Mouse (Mus musculus) hindbrain, embryonic 11.5 days (tissue): ENCODE results near the gene E030018B13Rik. TPM values are rescaled to one million over a fixed set of nuclear protein-coding genes. Genes with fewer than 3 reads are reported as not detected.

ENCODE experiments used
- ATAC-seq: fragments of 200-750 bp; cut with Nextera tagmentation; 2 replicates; pipeline ENCODE4 v1.8.0; 2017; ENCODE audit warnings: mild to moderate bottlenecking, moderate TSS enrichment, moderate library complexity; ENCODE audit not compliant: low FRiP score
- DNase-seq: peaks from one replicate; pipeline ENCODE4 v3.0.0-alpha.2; 2015; ENCODE audit warnings: low spot score
- H3K27ac ChIP-seq: fragments of 300-500 bp; sonication (generic); 2 replicates; pipeline ENCODE4 v1.5.1; 2014; ENCODE audit warnings: mild to moderate bottlenecking, low read depth, low read length
- H3K27me3 ChIP-seq: fragments of 300-500 bp; sonication (generic); 2 replicates; pipeline ENCODE4 v1.6.1; 2014; ENCODE audit warnings: mild to moderate bottlenecking, low read length, moderate library complexity, mixed read lengths; ENCODE audit not compliant: control insufficient read depth, insufficient read depth
- H3K36me3 ChIP-seq: fragments of 300-500 bp; sonication (generic); 2 replicates; pipeline ENCODE4 v1.6.1; 2014; ENCODE audit warnings: mild to moderate bottlenecking, low read length, moderate library complexity, mixed read lengths; ENCODE audit not compliant: control insufficient read depth, insufficient read depth
- H3K4me1 ChIP-seq: fragments of 300-500 bp; sonication (generic); replicated peaks from 2 replicates; pipeline ENCODE4 v1.6.1; 2014; ENCODE audit warnings: low read length, mixed read lengths; ENCODE audit not compliant: control insufficient read depth, insufficient read depth
- H3K4me2 ChIP-seq: fragments of 300-500 bp; sonication (generic); replicated peaks from 2 replicates; pipeline ENCODE4 v1.6.1; 2014; ENCODE audit warnings: mild to moderate bottlenecking, low read depth, low read length
- H3K4me3 ChIP-seq: fragments of 300-500 bp; sonication (generic); 2 replicates; pipeline ENCODE4 v1.5.1; 2014; ENCODE audit warnings: low read depth, low read length
- H3K9ac ChIP-seq: fragments of 300-500 bp; sonication (generic); 2 replicates; pipeline ENCODE4 v1.6.1; 2014; ENCODE audit warnings: low read depth, low read length
- H3K9me3 ChIP-seq: fragments of 300-500 bp; sonication (generic); 2 replicates; pipeline ENCODE4 v1.6.1; 2016; ENCODE audit warnings: low read length; ENCODE audit not compliant: control insufficient read depth
- WGBS: fragments of 180-500 bp; shearing (Covaris S2); extraction: QIAGEN DNeasy Blood & Tissue Kit; methylation state at CpG from one replicate; pipeline ENCODE4 v1.1.7; 2014; 5-methylcytosine and 5-hydroxymethylcytosine counted together
- polyA plus RNA-seq: library from polyadenylated mRNA; unstranded; fragments of >200 nt; fragmentation: Nextera tagmentation; extraction: Ambion mirVana; gene quantifications from 2 replicates; pipeline ENCODE4 v1.2.1, GENCODE M21; 2014

E030018B13Rik gene
- polyA plus RNA-seq, 1 experiment from 2014 or later = 0.28 TPM

DNA sequence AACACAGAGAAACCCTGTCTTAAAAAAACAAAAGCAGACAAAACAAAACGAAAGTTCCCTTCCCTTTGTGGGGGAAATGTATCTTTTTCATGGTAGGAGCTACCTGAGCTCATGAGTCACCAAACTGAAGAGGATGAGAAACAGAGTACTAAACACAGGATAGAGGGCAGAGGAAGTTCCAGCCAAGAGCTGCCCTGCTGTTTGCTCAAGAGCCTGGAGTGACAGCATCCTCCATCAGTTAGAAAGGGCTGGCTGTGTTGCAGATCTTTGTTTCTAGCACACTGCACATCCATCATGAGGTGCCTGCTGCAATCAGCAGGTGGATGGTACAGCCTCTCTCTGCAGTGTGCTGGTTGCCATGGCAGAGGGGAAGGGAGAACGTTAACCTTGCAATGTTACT, 27.3 kb downstream of the E030018B13Rik start:
- Histone ChIP-seq H3K27ac (no peak overlapping the region), H3K9ac (no peak overlapping the region), H3K4me3 (no peak overlapping the region)

GRCm38 (mm10) chr7:63947514-63948487, 31.1 kb downstream of the E030018B13Rik start:
- H3K9me3 ChIP-seq = no peaks in the 10 kb centered on the region
- no peaks in the 10 kb centered on the region for H3K27me3 ChIP-seq
- ATAC-seq = no peak
- WGBS = 48% methylated on average over 11 of the region's 11 CpGs
- H3K36me3 ChIP-seq = no peaks in the 10 kb centered on the region
- H3K27ac ChIP-seq = no peak overlapping the region
- no peak for DNase-seq
- H3K4me1 ChIP-seq = no peaks in the 10 kb centered on the region; the same call in 1 of the 2 replicates
- H3K4me3 ChIP-seq = no peak overlapping the region
- H3K4me2 ChIP-seq = no peak overlapping the region
- no peak overlapping the region for H3K9ac ChIP-seq

More for the DNA sequence above, 27.3 kb downstream of the E030018B13Rik start:
- Histone ChIP-seq H3K9me3 (no peaks in the 10 kb centered on the region), H3K36me3 (no peaks in the 10 kb centered on the region), H3K4me1 (peaks cover 5% of the 10 kb centered on the region; the same call in 1 of the 2 replicates), H3K27me3 (no peaks in the 10 kb centered on the region; the same call in 1 of the 2 replicates), H3K4me2 (no peak overlapping the region)
- DNase-seq (no peak), ATAC-seq (no peak)
- 54% methylated on average over 2 of the region's 2 CpGs for WGBS

- 71% methylated on average over 3 of the region's 3 CpGs for WGBS
Measured at GRCm38 (mm10) chr7:63949176-63949575, 32.5 kb downstream of the E030018B13Rik start.

GRCm38 (mm10) chr7:63950931-63951607, 34.4 kb downstream of the E030018B13Rik start:
- Histone ChIP-seq H3K4me1 (no peaks in the 10 kb centered on the region; the same call in 1 of the 2 replicates), H3K9me3 (no peaks in the 10 kb centered on the region), H3K4me3 (no peak overlapping the region), H3K9ac (no peak overlapping the region), H3K27me3 (no peaks in the 10 kb centered on the region), H3K4me2 (no peak overlapping the region), H3K27ac (no peak overlapping the region), H3K36me3 (no peaks in the 10 kb centered on the region)
- 72% methylated on average over 10 of the region's 10 CpGs for WGBS
- DNase-seq = no peak
- no peak for ATAC-seq

More at GRCm38 (mm10) chr7:63949176-63949575, 32.5 kb downstream of the E030018B13Rik start:
- DNase-seq (no peak), ATAC-seq (no peak)
- Histone ChIP-seq H3K4me2 (no peak overlapping the region), H3K36me3 (no peaks in the 10 kb centered on the region), H3K9ac (no peak overlapping the region), H3K4me3 (no peak overlapping the region), H3K27me3 (no peaks in the 10 kb centered on the region), H3K9me3 (no peaks in the 10 kb centered on the region), H3K27ac (no peak overlapping the region), H3K4me1 (no peaks in the 10 kb centered on the region; the same call in 1 of the 2 replicates)

DNA sequence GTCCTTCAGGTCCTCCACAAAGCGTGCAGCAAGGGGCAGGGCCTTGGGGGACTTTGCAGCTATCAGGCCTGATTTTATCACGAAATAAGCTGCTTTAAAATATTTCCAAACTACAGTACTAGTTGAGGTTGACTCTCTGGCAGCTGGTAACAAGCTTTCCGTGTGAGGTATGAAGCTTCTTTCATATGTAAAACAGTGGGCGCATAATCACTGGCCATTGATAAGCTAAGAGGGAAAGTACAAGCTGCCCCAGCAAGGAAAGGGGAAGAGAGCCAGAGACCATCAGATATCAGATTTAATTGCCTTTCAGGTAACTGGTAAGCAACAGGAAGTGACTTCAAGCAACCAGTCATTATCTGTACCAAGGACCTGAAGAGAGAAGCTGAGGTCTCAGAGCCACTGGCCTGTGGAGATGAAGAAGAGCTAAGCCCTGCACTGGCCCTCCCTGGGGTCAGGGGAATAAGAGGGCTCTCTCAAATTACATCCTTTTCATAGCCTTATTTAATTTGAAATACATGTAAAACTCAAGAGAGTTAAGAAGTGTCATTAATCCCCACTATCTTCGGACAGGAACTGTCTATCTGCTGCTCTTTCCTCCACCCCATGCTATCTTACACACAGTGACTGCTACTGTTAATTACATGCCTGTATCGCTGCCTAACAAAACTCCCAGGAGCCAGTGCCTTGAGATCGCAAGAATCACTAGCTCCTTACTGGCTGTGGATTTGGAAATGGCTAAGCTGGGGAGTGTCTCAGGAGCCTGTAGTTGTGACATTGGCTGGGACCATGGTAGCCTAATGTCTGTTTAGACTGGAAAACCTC, 35.6 kb downstream of the E030018B13Rik start:
- Histone ChIP-seq H3K36me3 (no peaks in the 10 kb centered on the region), H3K9me3 (no peaks in the 10 kb centered on the region), H3K9ac (no peak overlapping the region), H3K4me1 (no peaks in the 10 kb centered on the region; the same call in 1 of the 2 replicates), H3K27me3 (no peaks in the 10 kb centered on the region), H3K27ac (no peak overlapping the region), H3K4me3 (no peak overlapping the region), H3K4me2 (no peak overlapping the region)
- 62% methylated on average over 7 of the region's 7 CpGs for whole genome bisulfite sequencing
- ATAC-seq = no peak
- no peak for DNase-seq

DNA sequence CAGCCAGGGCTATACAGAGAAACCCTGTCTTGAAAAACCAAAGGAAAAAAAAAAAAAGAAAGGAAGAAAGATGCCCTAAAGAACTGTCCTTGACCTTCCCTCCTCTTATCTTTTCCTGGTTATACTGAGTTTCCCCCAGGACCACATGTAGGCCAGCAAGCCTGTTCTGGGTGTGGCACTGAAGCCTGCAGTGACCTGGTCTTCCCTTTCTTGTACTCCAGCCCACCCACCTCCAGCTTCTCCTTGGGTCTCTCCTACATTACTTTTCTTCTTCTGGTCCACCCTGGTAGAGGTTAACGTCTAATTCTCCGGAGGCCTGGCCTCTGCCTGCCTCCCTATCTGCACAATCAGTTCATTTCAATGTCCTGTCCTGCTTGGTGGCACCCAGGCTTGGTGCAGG, 38.8 kb downstream of the E030018B13Rik start:
- Histone ChIP-seq H3K4me3 (no peak overlapping the region), H3K4me1 (peaks cover 4% of the 10 kb centered on the region; the same call in 1 of the 2 replicates), H3K4me2 (no peak overlapping the region), H3K36me3 (no peaks in the 10 kb centered on the region), H3K9ac (no peak overlapping the region), H3K9me3 (no peaks in the 10 kb centered on the region), H3K27me3 (no peaks in the 10 kb centered on the region), H3K27ac (no peak overlapping the region)
- WGBS = 79% methylated on average over 2 of the region's 2 CpGs
- no peak for DNase-seq
- ATAC-seq = no peak

- Histone ChIP-seq H3K9me3 (no peaks in the 10 kb centered on the region), H3K9ac (no peak overlapping the region), H3K4me3 (no peak overlapping the region), H3K36me3 (no peaks in the 10 kb centered on the region), H3K4me2 (no peak overlapping the region), H3K4me1 (peaks cover 4% of the 10 kb centered on the region; the same call in 1 of the 2 replicates), H3K27ac (peak overlapping the region; percentile 95), H3K27me3 (no peaks in the 10 kb centered on the region)
- WGBS = 73% methylated on average over 14 of the region's 14 CpGs
- no peak for DNase-seq
- ATAC-seq = peak; percentile 4
Measured at GRCm38 (mm10) chr7:63956138-63956823, 39.6 kb downstream of the E030018B13Rik start.
